ENCODE assay signal across 10 mouse cellular contexts in the genomic region with DNA sequence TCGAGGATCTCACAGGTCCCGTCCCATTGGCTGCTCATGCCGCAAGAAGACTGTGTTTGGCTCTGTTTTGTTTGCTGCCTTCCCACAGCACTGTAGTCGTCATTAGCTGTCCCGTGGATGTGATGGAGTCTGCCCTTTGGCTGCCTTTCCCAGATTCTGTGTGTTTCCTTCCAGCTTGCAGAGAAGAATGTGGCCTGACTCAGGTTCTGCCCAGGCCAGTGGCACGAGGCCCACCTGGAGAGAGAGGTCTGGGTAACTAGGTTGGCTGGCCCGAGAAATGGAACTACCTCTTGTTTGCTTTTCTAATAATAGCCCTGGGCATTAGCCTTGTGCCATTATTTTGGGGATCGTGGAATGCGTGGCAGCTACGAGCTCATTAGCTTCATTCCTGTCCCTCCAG. TPM values are rescaled to one million over a fixed set of nuclear protein-coding genes. Genes with fewer than 3 reads are reported as not detected.
DNase-seq lines count a peak whose midpoint lies in the region; ATAC-seq and TF ChIP-seq lines count a peak whose summit lies in the region.
"Had no signal": no experiment of that assay in that cellular context is flagged by ENCODE, and none has a peak within 500 bp of the region (broad histone marks: within the 10 kb centered on the region; RNA-seq: fewer than 3 reads in every experiment).

No protein-coding gene starts in this region.

- H3K27me3 ChIP-seq in cerebellum, adult 2 months (ENCODE audit: control insufficient read depth, insufficient read depth, low read length) = no peaks in the 10 kb centered on the region
- H3K27me3 ChIP-seq in heart, embryonic 10.5 days (ENCODE audit: insufficient read depth, poor library complexity, severe bottlenecking) = no peaks in the 10 kb centered on the region
- H3K27me3 ChIP-seq in lung, embryonic 16.5 days (ENCODE audit: control insufficient read depth, insufficient read depth, low read depth, low read length) = no peaks in the 10 kb centered on the region

- TF ChIP-seq CTCF in cerebellum, adult 2 months (IDR thresholded peaks at IDR 0.05; ENCODE audit: borderline replicate concordance, insufficient read depth, low read depth, low read length) = no peak

- no peaks in the 10 kb centered on the region for H3K9me3 ChIP-seq in heart, embryonic 10.5 days
- H3K9me3 ChIP-seq in lung, embryonic 16.5 days (ENCODE audit: control insufficient read depth, low read length) = no peaks in the 10 kb centered on the region

- no peak for ATAC-seq in lung, embryonic 16.5 days (ENCODE audit: low read depth)

- H3K4me3 ChIP-seq in cerebellum, adult 2 months (replicated peaks; ENCODE audit: insufficient read depth, low read depth, low read length) = peak overlapping the region; percentile 24
- no peak overlapping the region for H3K4me3 ChIP-seq in heart, embryonic 10.5 days
- H3K4me3 ChIP-seq in lung, embryonic 16.5 days (ENCODE audit: low read length) = no peak overlapping the region

- peaks cover 8% of the 10 kb centered on the region; the same call in 1 of the 2 replicates for H3K36me3 ChIP-seq in heart, embryonic 10.5 days
- H3K36me3 ChIP-seq in lung, embryonic 16.5 days (ENCODE audit: control insufficient read depth, insufficient read depth, low read length) = peaks cover 7% of the 10 kb centered on the region

- H3K27ac ChIP-seq in cerebellum, adult 2 months (ENCODE audit: insufficient read depth, low read length) = peak overlapping the region; percentile 40
- peak overlapping the region; percentile 73 for H3K27ac ChIP-seq in heart, embryonic 10.5 days
- H3K27ac ChIP-seq in lung, embryonic 16.5 days (ENCODE audit: low read length) = peak overlapping the region; percentile 38
- H3K27ac ChIP-seq: macrophage had no signal

- 0 out of 2 replicates have a peak overlapping the region, but pooled peaks have one; percentile 35 for H3K9ac ChIP-seq in lung, embryonic 16.5 days (ENCODE audit: low read length)

- H3K4me1 ChIP-seq in cerebellum, adult 2 months (ENCODE audit: control insufficient read depth, insufficient read depth, low read length) = peaks cover 27% of the 10 kb centered on the region
- H3K4me1 ChIP-seq in heart, embryonic 10.5 days = peaks cover 63% of the 10 kb centered on the region
- H3K4me1 ChIP-seq in lung, embryonic 16.5 days (replicated peaks; ENCODE audit: control insufficient read depth, insufficient read depth, low read length) = peaks cover 43% of the 10 kb centered on the region

- WGBS in cerebellum, adult 2 months = 5% methylated on average over 10 of the region's 10 CpGs
- 57% methylated on average over 10 of the region's 10 CpGs for WGBS in heart, embryonic 10.5 days
- WGBS in lung, embryonic 16.5 days = 52% methylated on average over 10 of the region's 10 CpGs

- DNase-seq in cerebellum, adult 11 months = peak; percentile 38
- DNase-seq in cerebellum, postnatal 4 days (ENCODE audit: low spot score in 2 of 2) = no peak
- peak; percentile 69 to 77 for DNase-seq in cerebellum, adult 2 months
- no peak for DNase-seq in heart, embryonic 10.5 days (ENCODE audit: low spot score)
- DNase-seq in retina, postnatal 1 day = no peak
- no peak for DNase-seq in adrenal gland, postnatal 4 days (ENCODE audit: low spot score in 2 of 2)
- no peak for DNase-seq in spleen, adult 12 weeks (ENCODE audit: low spot score)

- no peak overlapping the region for H3K4me2 ChIP-seq in lung, embryonic 16.5 days (ENCODE audit: low read depth, low read length)

- TF ChIP-seq POLR2A in cerebellum, adult 2 months (IDR thresholded peaks at IDR 0.05; ENCODE audit: borderline replicate concordance, insufficient read depth, low read length) = no peak

RNA-seq across cellular contexts. Expression of gene Foxj2, which starts 4.4 kb away (rescaled TPM):
- 17.7 and 18.2 TPM in 2 replicates for polyA plus RNA-seq in cerebellum, adult 2 months (2012; rRNA removed)
- polyA plus RNA-seq in heart, embryonic 10.5 days (2016; fragmentation: Nextera tagmentation; extraction: Ambion mirVana) = 4.8 and 4.9 TPM in 2 replicates
- 5.5 and 6.2 TPM in 2 replicates for polyA plus RNA-seq in lung, embryonic 16.5 days (2015; fragmentation: Nextera tagmentation; extraction: Ambion mirVana)
- 10 to 100 TPM; 21.3 to 22.1 TPM for total RNA-seq in adrenal gland, postnatal 4 days (2021)

RNA-seq across cellular contexts. Expression of gene Slc2a3, which starts 22.6 kb away (rescaled TPM):
- polyA plus RNA-seq in cerebellum, adult 2 months (2012; rRNA removed) = 102 and 112 TPM in 2 replicates
- 55.8 and 85.3 TPM in 2 replicates for polyA plus RNA-seq in heart, embryonic 10.5 days (2016; fragmentation: Nextera tagmentation; extraction: Ambion mirVana)
- 6.9 and 7.5 TPM in 2 replicates for polyA plus RNA-seq in lung, embryonic 16.5 days (2015; fragmentation: Nextera tagmentation; extraction: Ambion mirVana)
- total RNA-seq in adrenal gland, postnatal 4 days (2021) = 10 to 100 TPM; 17.4 to 17.8 TPM

RNA-seq across cellular contexts. Expression of gene C3ar1, which starts 31.9 kb away (rescaled TPM):
- 0.38 and 0.44 TPM in 2 replicates for polyA plus RNA-seq in cerebellum, adult 2 months (2012; rRNA removed)
- polyA plus RNA-seq in heart, embryonic 10.5 days (2016; fragmentation: Nextera tagmentation; extraction: Ambion mirVana) = 0.74 and 0.85 TPM in 2 replicates
- 3.1 and 3.4 TPM in 2 replicates for polyA plus RNA-seq in lung, embryonic 16.5 days (2015; fragmentation: Nextera tagmentation; extraction: Ambion mirVana)
- total RNA-seq in adrenal gland, postnatal 4 days (2021) = 1 to 10 TPM; 2.6 to 3.2 TPM
- total RNA-seq: common myeloid progenitor, adult 5-6 weeks had no signal

RNA-seq across cellular contexts. Expression of gene Necap1, which starts 50.2 kb away (rescaled TPM):
- 174 and 176 TPM in 2 replicates for polyA plus RNA-seq in cerebellum, adult 2 months (2012; rRNA removed)
- 61.5 and 70.6 TPM in 2 replicates for polyA plus RNA-seq in heart, embryonic 10.5 days (2016; fragmentation: Nextera tagmentation; extraction: Ambion mirVana)
- polyA plus RNA-seq in lung, embryonic 16.5 days (2015; fragmentation: Nextera tagmentation; extraction: Ambion mirVana) = 50.8 and 52.2 TPM in 2 replicates
- total RNA-seq in adrenal gland, postnatal 4 days (2021) = 10 to 100 TPM; 46.4 to 51.4 TPM

Comparison
In these comparisons a context has a peak if more than half of its experiments do, and no peak if none do; other contexts are left out.
1. DNase-seq: peak in cerebellum, adult 11 months (single experiment) and cerebellum, adult 2 months (2 of 2); none in cerebellum, postnatal 4 days (0 of 2), heart, embryonic 10.5 days (single experiment), retina, postnatal 1 day (single experiment), adrenal gland, postnatal 4 days (0 of 2) and spleen, adult 12 weeks (single experiment).
2. Peak in every context shown above with its lines, with median percentiles within 50 percentile points of each other: H3K27ac ChIP-seq.